Comparison of ENCODE assay signal across 8 mouse cellular contexts in the genomic region with DNA sequence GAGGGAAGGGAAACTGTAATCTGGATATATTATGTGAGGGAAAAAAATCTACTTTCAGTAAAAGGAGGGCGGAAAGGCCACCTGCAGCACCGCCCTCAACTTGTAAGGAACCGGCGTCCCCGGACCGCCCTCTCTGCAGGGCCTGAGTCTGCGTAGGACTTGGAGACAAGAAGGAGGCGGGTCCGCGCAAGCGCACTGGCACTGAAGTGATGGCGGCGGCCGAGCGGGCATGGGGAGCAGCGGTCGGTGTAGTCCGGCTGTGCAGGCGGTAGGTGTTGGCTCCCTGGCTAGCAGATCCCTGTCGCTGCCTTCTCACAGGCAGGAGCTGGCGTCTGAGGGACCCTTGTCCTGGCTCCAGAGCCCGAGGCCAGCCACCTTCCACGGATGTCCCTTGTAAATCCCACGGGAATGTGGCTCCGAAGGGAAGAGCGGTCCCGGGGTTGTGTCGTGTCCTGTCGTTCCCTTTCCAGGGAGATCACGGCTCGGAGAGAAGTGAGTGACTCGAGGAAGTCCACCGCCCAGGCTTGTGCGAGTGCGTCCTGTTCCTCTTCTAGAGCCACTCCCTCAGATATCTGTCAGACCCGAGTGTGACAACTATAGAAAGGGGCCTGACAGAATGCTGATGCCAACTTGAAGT. TPM values are rescaled to one million over a fixed set of nuclear protein-coding genes. Genes with fewer than 3 reads are reported as not detected.
A peak's percentile ranks its signal among the peaks of the same experiment; 100 is the strongest.
DNase-seq lines count a peak whose midpoint lies in the region; ATAC-seq lines count a peak whose summit lies in the region.

No protein-coding gene starts in this region.

- under 1% methylated on average over 36 of the region's 36 CpGs for WGBS in lung, embryonic 16.5 days

- H3K36me3 ChIP-seq in lung, embryonic 16.5 days (ENCODE audit: control insufficient read depth, insufficient read depth, low read length): no peaks in the 10 kb centered on the region

- DNase-seq in MEL-GATA-1-ER (ENCODE audit: extremely low read depth, low read depth): peak; percentile 87
- peak; percentile 95 for DNase-seq in cerebellum, adult 8-10 months
- peak; percentile 93 for DNase-seq in forelimb bud, embryonic 11.5 days (ENCODE audit: low read depth, low spot score)
- DNase-seq in layer of hippocampus, adult 9-10 months (ENCODE audit: low spot score): peak; percentile 83
- DNase-seq in ovary, postnatal 10 days (ENCODE audit: low spot score): peak; percentile 92
- peak; percentile 92 to 96 for DNase-seq in thymus, postnatal 10 days (ENCODE audit: low spot score in 2 of 2)

- peak overlapping the region; percentile 83 for H3K27ac ChIP-seq in lung, embryonic 16.5 days (ENCODE audit: low read length)

- peak overlapping the region; percentile 89 for H3K4me3 ChIP-seq in lung, embryonic 16.5 days (ENCODE audit: low read length)

- H3K4me1 ChIP-seq in lung, embryonic 16.5 days (replicated peaks; ENCODE audit: control insufficient read depth, insufficient read depth, low read length): peaks cover 4% of the 10 kb centered on the region

- peak overlapping the region; percentile 76 for H3K4me2 ChIP-seq in lung, embryonic 16.5 days (ENCODE audit: low read depth, low read length)

- peak; percentile 95 to 98 for ATAC-seq in hematopoietic stem cell, adult 5-6 weeks (replicated peaks in 1 of 2; ENCODE audit: insufficient read depth in 1 of 2, low FRiP score in 2 of 2, low TSS enrichment in 1 of 2, low read depth in 1 of 2, poor library complexity in 2 of 2, severe bottlenecking in 2 of 2)
- peak; percentile 99 for ATAC-seq in lung, embryonic 16.5 days (ENCODE audit: low read depth)

- no peaks in the 10 kb centered on the region for H3K27me3 ChIP-seq in lung, embryonic 16.5 days (ENCODE audit: control insufficient read depth, insufficient read depth, low read depth, low read length)

- no peaks in the 10 kb centered on the region for H3K9me3 ChIP-seq in lung, embryonic 16.5 days (ENCODE audit: control insufficient read depth, low read length)

- peak overlapping the region; percentile 98 for H3K9ac ChIP-seq in lung, embryonic 16.5 days (ENCODE audit: low read length)

RNA-seq across cellular contexts. Expression of a gene that starts 0.8 kb away (rescaled TPM):
- total RNA-seq in hematopoietic stem cell, adult 5-6 weeks (2017): 45.3 and 75.9 TPM in 2 replicates
- polyA plus RNA-seq in lung, embryonic 16.5 days (2015; fragmentation: Nextera tagmentation; extraction: Ambion mirVana): 81.0 and 92.1 TPM in 2 replicates

RNA-seq across cellular contexts. Expression of a gene that starts 32.8 kb away (rescaled TPM):
- 28.0 and 28.5 TPM in 2 replicates for total RNA-seq in hematopoietic stem cell, adult 5-6 weeks (2017)
- 24.1 and 24.5 TPM in 2 replicates for polyA plus RNA-seq in lung, embryonic 16.5 days (2015; fragmentation: Nextera tagmentation; extraction: Ambion mirVana)

Comparison
In these comparisons a context has a peak if more than half of its experiments do, and no peak if none do; other contexts are left out.
1. Peak in every context shown above with its lines: DNase-seq, ATAC-seq, H3K4me3 ChIP-seq and H3K27ac ChIP-seq.